Mouse (Mus musculus) lung, postnatal 4 days (tissue): Measurements from ENCODE around the gene Pax4.

Experiments used
- DNase-seq, 2 experiments: peaks; one replicate each; pipeline ENCODE4 v3.0.0; 2021

The Pax4 gene

GRCm38 (mm10) chr6:28396051-28396852 is 52.9 kb downstream of the Pax4 start:
- DNase-seq = no peak
